Mouse (Mus musculus) large intestine, adult 2 months (tissue): ENCODE measurements around the gene Itgb1bp1. TPM values are rescaled to one million over a fixed set of nuclear protein-coding genes. Genes with fewer than 3 reads are reported as not detected.

ENCODE experiments used
- DNase-seq: peaks from one replicate; pipeline ENCODE4 v3.0.0-alpha.2; 2012; ENCODE audit warnings: low read depth, low spot score
- WGBS: fragments of 180-500 bp; shearing (Covaris S2); methylation state at CpG from one replicate; pipeline ENCODE4 v1.1.7; 2018; 5-methylcytosine and 5-hydroxymethylcytosine counted together
- polyA plus RNA-seq: library from polyadenylated mRNA; depleted of rRNA; stranded (reverse); fragments of >200 nt; gene quantifications from 2 replicates; pipeline ENCODE4 v1.2.3, GENCODE M21; 2012

Gene Itgb1bp1
- polyA plus RNA-seq, 1 experiment = 8.6 TPM

DNA sequence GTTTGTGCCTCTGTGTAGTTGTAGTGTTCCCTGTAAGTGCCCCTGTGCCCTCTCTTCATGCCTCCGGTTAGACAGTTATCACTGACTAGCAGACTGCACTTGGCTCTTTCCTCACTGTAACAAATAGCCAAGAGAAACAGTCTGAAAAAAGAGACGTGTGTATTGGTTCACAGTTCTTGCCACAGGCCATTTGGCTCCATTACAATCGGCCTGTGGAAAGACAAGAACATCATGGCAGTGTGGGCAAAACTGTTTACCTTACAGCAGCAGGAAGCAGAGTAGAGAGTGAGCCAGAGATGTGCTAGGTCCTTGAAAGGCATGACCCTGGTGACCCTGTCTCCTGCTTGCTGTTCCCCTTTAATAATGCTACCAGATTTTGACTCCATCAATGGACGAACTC is 24.6 kb downstream of the Itgb1bp1 start:
- 82% methylated on average over 4 of the region's 4 CpGs for WGBS
- DNase-seq = no peak

- no peak for DNase-seq
- 92% methylated on average over 6 of the region's 6 CpGs for WGBS
Measured at GRCm38 (mm10) chr12:21260494-21261256, 25.4 kb downstream of the Itgb1bp1 start.

- 48% methylated on average over 7 of the region's 7 CpGs for WGBS
- no peak for DNase-seq
Measured at GRCm38 (mm10) chr12:21247711-21248392, 38.2 kb downstream of the Itgb1bp1 start.

DNA sequence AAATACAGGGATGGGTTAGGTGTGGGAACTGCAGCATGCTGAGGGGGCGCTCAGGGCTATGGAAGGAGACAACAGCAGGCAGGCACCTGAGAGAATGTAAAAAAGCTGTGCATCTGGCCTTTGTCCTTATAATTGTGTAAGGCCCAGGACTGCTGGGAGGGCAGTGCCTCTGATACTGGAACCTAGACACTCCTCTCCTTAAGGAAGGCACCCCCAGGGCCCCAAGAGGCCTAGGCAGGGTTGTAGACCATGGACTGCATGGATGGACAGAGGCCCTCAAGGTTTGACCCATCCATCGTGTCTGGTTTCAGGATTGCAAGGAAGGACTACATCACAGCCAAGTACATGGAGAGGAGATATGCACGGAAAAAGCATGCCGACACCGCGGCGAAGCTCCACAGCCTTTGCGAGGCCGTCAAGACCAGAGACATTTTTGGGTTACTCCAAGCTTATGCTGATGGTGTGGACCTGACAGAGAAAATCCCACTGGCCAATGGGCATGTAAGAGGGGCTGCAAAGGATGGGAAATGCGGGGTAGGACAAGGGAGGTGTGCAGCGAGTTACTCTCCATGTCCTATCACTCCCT is 41.6 kb downstream of the Itgb1bp1 start:
- 96% methylated on average over 11 of the region's 11 CpGs for WGBS
- DNase-seq = no peak

DNA sequence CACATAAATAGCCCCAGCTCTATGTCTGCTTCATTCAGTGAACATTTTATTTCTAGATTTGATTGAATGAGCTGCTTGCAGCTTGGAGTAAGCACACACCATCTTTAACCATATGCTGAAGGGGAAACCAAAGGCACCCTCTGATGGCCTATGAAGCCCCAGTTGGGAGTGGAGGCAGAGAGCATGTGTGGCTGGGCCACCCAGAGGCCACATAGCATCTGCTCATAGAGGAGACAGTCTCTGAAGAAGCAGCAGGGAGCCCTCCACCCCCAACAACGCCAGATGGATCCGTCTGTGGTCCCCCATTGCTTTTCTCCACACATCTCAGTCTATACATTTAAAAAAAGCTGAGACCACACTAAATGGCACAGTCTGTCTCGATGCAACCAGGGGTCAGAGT is 44.1 kb downstream of the Itgb1bp1 start:
- DNase-seq = no peak
- 89% methylated on average over 3 of the region's 3 CpGs for WGBS

- WGBS = 94% methylated on average over 2 of the region's 2 CpGs
Measured at GRCm38 (mm10) chr12:21234560-21234959, 51.5 kb downstream of the Itgb1bp1 start.

GRCm38 (mm10) chr12:21233727-21234126 is 52.4 kb downstream of the Itgb1bp1 start:
- 86% methylated on average over 7 of the region's 7 CpGs for WGBS
- DNase-seq = no peak

More at GRCm38 (mm10) chr12:21234560-21234959, 51.5 kb downstream of the Itgb1bp1 start:
- DNase-seq = no peak

GRCm38 (mm10) chr12:21229076-21229918 is 56.8 kb downstream of the Itgb1bp1 start:
- WGBS = 70% methylated on average over 17 of the region's 17 CpGs
- no peak for DNase-seq

DNA sequence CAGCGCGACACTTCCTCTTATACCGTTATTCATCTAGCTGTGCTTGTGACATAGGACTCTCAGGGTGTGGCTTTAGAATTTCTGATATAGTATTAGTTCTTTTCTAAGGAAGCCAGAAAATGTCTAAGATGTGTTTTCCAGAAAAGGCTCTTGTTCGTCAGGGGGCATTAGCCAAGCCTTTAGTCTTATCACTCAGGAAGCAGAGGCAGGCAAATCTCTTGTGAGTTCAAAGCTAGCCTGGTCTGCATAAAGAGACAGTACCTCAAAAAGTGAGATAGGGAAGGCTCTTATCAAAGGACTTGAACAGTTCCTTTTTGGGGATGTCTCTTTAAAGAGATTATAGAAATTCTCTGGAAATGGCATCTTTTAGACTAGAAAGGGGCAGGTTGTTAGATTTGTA is 57.4 kb downstream of the Itgb1bp1 start:
- 82% methylated on average over 4 of the region's 4 CpGs for WGBS
- DNase-seq = no peak

GRCm38 (mm10) chr12:21227076-21227980 is 58.8 kb downstream of the Itgb1bp1 start:
- 18% methylated on average over 6 of the region's 6 CpGs for WGBS
- DNase-seq = peak; percentile 95

DNA sequence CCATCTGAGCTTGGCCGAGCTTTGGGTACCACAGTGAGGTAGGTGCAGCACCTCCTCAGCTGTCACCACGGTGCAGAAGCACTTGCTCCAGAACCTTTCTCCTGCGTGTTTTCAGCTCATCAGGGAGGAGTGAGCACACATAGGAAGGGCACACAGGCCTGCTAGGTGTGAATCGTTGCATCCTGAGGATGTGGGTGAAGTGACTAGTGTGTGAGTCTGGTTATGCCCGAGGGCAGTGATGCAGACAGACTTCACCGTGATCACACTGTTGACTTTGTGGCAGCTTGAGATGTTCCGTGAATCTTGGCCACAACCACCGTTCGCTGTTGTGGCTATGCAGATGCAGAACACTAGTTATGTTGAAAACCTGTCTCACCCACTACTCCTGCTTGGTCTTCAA is 59.8 kb downstream of the Itgb1bp1 start:
- DNase-seq = no peak
- 82% methylated on average over 9 of the region's 9 CpGs for WGBS

DNA sequence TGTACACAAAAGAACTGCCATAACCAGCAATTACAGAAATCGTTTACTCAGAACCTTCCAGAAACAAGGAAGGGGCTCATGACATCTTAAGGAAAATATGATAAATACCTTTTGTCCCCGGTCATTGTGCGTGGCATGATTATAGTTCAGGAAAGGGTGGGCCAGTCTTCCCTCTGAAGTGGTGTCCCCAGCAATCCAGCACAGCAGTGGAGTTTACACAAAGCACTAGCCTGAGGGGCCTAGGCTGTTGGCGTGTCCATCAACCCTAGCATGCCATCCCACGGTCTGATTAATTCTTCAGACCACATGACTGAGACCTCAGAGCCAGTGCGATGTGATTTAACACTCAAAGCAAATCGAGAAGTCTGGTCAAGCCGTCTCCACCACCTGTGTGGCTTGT is 60.7 kb downstream of the Itgb1bp1 start:
- WGBS = 88% methylated on average over 8 of the region's 8 CpGs
- no peak for DNase-seq

- peak; percentile 40 for DNase-seq
- WGBS = 37% methylated on average over 4 of the region's 4 CpGs
Measured at GRCm38 (mm10) chr12:21223923-21224322, 62.2 kb downstream of the Itgb1bp1 start.

GRCm38 (mm10) chr12:21220596-21220995 is 65.5 kb downstream of the Itgb1bp1 start:
- 85% methylated on average over 1 of the region's 1 CpGs for WGBS
- no peak for DNase-seq

DNA sequence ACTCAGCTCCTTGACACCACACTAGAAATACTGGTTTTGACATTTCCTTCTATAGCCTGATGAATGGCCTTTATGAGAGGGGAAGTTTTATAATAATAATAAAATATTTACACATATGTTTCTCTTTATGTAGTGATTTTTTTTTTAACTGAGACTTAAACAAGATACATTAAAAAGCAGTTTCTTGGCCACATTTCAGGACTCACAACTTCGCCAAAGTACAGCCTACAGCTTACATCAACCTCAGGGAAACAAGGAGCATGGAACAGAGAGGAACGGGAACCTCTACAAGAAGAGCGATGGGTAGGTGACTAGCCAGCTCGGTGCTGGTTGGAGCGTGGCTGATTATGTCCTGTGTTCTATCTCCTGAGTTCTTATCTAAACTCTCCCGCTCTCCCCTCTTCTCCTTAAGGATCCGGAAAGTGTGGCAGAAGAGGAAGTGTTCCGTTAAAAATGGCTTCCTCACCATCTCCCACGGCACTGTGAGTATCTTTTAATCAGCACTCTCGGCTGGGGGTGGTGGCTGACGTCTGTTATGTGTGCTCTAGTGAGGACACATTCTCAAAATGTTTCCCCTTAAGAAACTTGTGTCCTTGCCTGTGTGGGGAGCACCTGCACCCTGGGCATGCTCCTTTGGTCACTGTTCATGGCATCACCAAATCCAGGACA is 68.2 kb downstream of the Itgb1bp1 start:
- WGBS = 83% methylated on average over 11 of the region's 11 CpGs

GRCm38 (mm10) chr12:21214551-21215165 is 71.4 kb downstream of the Itgb1bp1 start:
- DNase-seq = no peak
- WGBS = 94% methylated on average over 8 of the region's 8 CpGs

More for the DNA sequence above, 68.2 kb downstream of the Itgb1bp1 start:
- no peak for DNase-seq

GRCm38 (mm10) chr12:21212876-21213275 is 73.2 kb downstream of the Itgb1bp1 start:
- DNase-seq = no peak
- WGBS = 89% methylated on average over 17 of the region's 17 CpGs

DNA sequence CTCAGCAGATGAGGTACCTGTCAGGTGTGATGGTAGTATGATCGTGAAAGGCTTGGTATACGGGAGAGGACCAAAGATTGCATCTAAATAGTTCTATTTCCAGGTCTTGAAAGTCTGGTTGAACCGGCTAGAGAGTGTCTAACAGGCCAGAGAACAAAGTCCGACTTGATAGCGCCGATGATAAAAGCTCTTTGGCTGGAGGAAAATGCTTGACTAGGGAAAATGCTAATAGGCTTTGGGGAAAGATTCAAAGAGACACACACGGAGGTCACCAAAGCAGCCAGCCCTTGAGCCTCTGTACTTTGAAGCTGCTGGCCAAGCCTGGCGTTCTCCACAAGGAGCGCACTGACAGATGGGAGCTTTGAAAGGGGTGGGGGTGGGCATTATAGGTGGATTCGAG is 76.8 kb downstream of the Itgb1bp1 start:
- WGBS = 31% methylated on average over 10 of the region's 10 CpGs
- peak; percentile 91 for DNase-seq
